Mouse (Mus musculus) mature B cell (primary cell): ENCODE measurements around the gene Apeh.

Experiments used
- in situ Hi-C: fragments of 300-500 bp; cut with MboI; formaldehyde crosslinking; loops from 2 replicates; pipeline ENCODE4 v1.14.3; 2019

Apeh gene

GRCm38 (mm10) chr9:108080168-108080567 is 14.2 kb downstream of the Apeh start, which contains the start of gene Mst1:
Gene Mst1 (plus strand): TSS chr9:108080436.
- in situ Hi-C loops, result no loop called here

GRCm38 (mm10) chr9:108073141-108073930 is 21.1 kb downstream of the Apeh start:
- in situ Hi-C loops, result no loop called here

- in situ Hi-C loops, result no loop called here
Observed at GRCm38 (mm10) chr9:108072481-108072924, 21.9 kb downstream of the Apeh start.

- in situ Hi-C loops, result no loop called here
Observed at GRCm38 (mm10) chr9:108071801-108072200, 22.6 kb downstream of the Apeh start.

- in situ Hi-C loops, result no loop called here
Observed at GRCm38 (mm10) chr9:108069529-108069928, 24.9 kb downstream of the Apeh start.

- in situ Hi-C loops, result no loop called here
Observed at GRCm38 (mm10) chr9:108069007-108069406, 25.4 kb downstream of the Apeh start.

- in situ Hi-C loops, result no loop called here
Observed at GRCm38 (mm10) chr9:108067900-108068299, 26.5 kb downstream of the Apeh start.

- in situ Hi-C loops, result no loop called here
Observed at GRCm38 (mm10) chr9:108067199-108067598, 27.2 kb downstream of the Apeh start.

GRCm38 (mm10) chr9:108065491-108066011 is 28.9 kb downstream of the Apeh start:
- in situ Hi-C loops, result no loop called here

GRCm38 (mm10) chr9:108063361-108063760 is 31.0 kb downstream of the Apeh start:
- in situ Hi-C loops, result no loop called here

- in situ Hi-C loops, result no loop called here
Observed at GRCm38 (mm10) chr9:108062142-108062541, 32.3 kb downstream of the Apeh start.

- in situ Hi-C loops, result no loop called here
Observed at GRCm38 (mm10) chr9:108058291-108058690, 36.1 kb downstream of the Apeh start.

- in situ Hi-C loops, result no loop called here
Observed at GRCm38 (mm10) chr9:108057262-108057562, 37.2 kb downstream of the Apeh start.

GRCm38 (mm10) chr9:108056361-108057261 is 37.8 kb downstream of the Apeh start:
- in situ Hi-C loops, result no loop called here

GRCm38 (mm10) chr9:108055661-108056237 is 38.7 kb downstream of the Apeh start:
- in situ Hi-C loops, result no loop called here

GRCm38 (mm10) chr9:108055061-108055460 is 39.3 kb downstream of the Apeh start:
- in situ Hi-C loops, result no loop called here

GRCm38 (mm10) chr9:108054331-108055040 is 39.9 kb downstream of the Apeh start:
- in situ Hi-C loops, result no loop called here

- in situ Hi-C loops, result no loop called here
Observed at GRCm38 (mm10) chr9:108053665-108054225, 40.7 kb downstream of the Apeh start.

- in situ Hi-C loops, result no loop called here
Observed at GRCm38 (mm10) chr9:108052885-108053664, 41.3 kb downstream of the Apeh start, which contains the start of gene Amigo3. Gene Amigo3 (plus strand): TSS chr9:108053159.

- in situ Hi-C loops, result no loop called here
Observed at GRCm38 (mm10) chr9:108052411-108052810, 42.0 kb downstream of the Apeh start.

- in situ Hi-C loops, result no loop called here
Observed at GRCm38 (mm10) chr9:108051931-108052220, 42.5 kb downstream of the Apeh start.
